Mouse (Mus musculus) mature B cell (primary cell): ENCODE data around the gene Vsnl1.

ENCODE experiments used
- in situ Hi-C: fragments of 300-500 bp; cut with MboI; formaldehyde crosslinking; loops from 2 replicates; pipeline ENCODE4 v1.14.3; 2019

The Vsnl1 gene

DNA sequence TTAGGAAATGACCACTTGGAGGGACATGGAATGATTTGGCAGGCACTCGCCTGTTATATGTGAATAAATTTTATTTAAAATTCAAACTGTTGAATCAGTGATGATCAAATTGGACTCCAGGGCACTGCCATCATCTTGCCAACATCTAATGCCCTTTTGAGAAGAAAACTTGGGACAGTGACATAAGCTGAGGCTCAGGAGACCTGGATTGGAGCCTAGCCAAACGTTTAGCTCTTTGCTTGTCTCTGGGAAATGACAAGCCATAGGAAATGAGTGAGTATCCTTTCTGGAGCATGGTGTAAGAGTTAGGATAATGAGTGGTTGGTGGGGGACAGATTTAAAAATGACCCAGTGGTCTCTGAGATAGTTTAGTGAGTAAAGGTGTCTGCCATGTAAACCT is 57.0 kb downstream of the Vsnl1 start:
- in situ Hi-C loops, result no loop called here

DNA sequence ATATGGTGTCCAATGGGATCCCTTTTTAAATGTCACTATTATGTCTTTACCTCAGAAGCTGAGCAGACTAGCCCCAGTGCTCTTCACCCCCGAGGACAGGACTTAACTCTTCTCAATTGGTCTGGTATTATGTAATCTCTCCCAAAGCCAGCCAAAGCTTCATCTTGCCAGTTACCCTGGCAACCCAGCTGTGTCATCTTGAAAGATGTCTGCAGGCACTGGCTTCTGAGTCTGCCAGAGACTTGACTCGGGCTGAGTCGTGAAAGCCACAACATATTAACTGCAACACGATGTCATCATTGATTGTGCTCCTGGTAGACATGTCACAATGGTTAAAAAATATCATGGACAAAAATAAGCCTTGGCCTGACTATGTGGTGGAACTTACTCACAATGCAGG is 66.4 kb downstream of the Vsnl1 start:
- in situ Hi-C loops, result no loop called here

DNA sequence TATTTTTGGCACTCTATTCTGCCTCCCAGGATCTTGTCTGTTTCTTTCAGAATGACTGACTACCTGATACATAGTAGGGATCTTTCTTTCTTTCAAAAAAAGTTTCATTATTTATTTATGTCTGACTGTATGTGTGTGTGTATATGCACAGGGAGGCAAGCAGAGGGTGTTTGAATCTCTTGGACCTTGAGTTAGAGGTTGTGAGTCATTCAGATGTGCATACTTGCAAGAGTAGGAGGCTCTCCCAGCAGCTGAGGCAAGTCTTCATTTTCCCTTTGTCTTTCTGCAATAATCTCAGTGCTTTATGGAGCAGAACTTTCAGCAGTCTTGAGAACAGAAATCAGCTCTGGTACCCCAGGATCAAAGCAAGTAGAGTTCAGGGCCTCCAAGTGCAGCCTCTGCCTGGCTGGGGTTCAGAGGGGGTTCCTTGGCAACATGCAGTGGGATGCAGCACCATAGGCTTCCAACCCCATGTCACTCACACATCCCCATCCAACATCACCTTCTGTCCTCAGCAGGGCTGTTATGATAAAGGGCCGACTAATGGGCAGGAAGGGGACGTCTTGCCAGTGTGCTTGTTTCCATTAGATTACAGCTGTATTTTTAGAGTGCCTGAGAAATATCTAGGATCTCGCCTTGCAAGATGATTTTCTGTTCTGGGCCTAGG is 69.2 kb downstream of the Vsnl1 start:
- in situ Hi-C loops, result no loop called here

DNA sequence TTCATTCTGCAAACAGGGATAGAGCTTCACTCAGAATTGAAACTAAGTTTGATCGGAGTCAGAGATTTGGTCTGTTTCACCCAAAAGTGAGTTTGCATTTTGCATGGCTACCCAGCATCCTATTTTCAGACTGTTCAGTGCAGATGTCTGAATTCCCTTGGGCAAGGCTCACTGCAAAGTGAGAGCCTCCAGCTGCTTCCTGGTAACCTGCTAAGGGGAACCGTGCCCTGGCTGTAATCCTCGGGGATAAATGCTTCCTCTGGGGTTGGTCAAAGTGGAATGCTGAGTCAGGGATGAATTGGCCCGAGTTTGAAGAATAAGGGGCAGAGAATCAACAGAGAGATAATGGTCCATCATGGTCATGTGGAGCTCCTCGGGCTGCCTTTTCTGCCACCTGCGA is 71.5 kb downstream of the Vsnl1 start:
- in situ Hi-C loops, result no loop called here

DNA sequence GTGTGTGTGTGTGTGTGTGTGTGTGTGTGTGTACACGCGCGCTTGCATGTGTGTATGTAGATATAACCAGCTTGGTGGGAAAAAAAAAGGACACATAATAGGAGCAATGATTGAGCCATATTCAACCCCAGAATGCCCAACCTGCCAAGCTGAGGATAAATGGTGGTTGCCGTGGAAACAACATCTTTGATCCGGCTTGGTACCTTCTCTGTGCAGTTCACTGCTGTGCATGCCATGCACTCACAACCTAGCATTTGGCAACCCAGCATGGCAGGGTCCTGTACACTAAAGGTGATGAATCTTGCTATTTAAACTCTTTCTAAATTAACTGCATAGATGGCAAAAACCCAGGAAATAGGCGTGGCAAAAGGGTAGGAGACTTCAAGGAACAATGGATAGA is 74.0 kb downstream of the Vsnl1 start:
- in situ Hi-C loops, result no loop called here

DNA sequence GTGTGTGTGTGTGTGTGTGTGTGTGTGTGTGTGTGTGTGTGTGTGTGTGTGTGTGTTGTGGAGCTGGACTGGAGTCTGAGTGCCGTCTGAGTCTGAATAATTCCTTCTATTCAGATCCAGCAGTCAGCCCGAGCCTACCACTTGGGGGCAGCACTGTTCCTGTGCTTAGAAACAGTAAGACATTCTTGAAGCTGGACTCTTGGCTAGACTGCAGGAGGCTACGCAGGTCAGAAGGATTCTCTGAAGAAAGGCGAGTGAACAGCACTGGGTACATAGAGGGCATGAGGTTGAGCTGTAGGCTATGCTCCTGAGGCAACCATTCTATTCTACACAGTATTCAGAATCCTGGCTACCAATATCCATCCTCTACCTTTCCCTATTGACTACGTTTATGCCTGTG is 85.5 kb downstream of the Vsnl1 start:
- in situ Hi-C loops, result no loop called here

DNA sequence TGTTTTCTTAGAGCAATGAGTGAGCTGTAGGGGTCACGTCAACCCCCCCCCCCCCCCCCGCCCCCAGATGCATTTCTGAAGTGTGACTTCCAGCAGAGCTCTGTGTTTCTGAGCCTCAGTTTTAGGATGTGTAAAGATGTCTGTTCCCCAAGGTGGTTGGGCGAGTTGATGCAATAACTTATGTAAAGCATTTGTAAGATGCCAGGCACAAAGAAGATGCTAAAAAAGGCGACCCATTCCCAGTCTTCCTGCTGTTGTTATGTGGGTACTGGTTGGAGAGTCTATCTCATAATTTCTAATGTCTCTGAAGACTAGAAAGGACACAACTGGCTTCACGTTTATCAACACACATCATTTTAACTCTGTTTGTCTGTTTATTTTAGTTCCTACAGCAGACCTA is 86.5 kb downstream of the Vsnl1 start:
- in situ Hi-C loops, result loop anchor here (25.0 kb wide), 1 partner anchor 787 kb away; no protein-coding TSS in a partner anchor

DNA sequence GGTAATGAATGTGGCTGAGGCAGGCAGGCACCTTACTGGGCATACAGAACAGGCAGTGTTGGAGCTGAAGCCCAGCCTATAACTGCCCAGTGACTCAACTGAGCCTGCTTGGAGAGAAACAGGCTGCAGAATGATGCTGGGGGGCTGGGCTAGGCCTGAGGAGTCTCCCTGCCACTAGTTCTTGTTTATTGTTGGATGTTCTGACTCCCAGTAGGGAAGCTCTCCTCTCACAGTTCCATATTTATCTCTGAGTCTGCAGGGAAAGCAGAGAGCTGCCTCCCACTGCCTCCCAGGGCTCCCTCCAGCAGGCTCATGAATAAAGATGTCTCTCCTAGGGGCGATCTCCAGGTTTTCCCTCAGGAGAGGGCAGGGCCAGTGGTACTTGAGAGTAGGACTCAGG is 88.0 kb downstream of the Vsnl1 start:
- in situ Hi-C loops, result loop anchor here (25.0 kb wide), 1 partner anchor 789 kb away; no protein-coding TSS in a partner anchor

DNA sequence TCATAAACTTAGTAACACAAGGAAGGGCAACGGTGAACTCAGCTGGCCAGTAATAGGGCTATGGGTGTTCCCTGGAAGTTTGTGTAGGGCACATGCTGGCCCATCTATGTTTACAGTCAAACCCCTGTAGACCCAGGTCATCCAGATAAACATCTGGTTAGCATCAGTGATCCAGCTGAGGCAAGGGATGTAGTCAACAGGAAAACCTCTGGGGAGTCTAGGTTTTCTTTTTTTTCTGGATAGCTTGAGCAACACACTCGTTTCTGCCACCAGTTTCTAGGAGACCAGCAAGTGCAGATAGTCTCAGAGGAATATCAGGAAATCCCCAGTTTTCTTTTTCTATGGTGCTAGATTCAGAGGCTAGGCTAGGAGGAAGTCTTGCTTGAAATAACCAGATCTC is 90.5 kb downstream of the Vsnl1 start:
- in situ Hi-C loops, result loop anchor here (25.0 kb wide), 1 partner anchor 791 kb away; no protein-coding TSS in a partner anchor

DNA sequence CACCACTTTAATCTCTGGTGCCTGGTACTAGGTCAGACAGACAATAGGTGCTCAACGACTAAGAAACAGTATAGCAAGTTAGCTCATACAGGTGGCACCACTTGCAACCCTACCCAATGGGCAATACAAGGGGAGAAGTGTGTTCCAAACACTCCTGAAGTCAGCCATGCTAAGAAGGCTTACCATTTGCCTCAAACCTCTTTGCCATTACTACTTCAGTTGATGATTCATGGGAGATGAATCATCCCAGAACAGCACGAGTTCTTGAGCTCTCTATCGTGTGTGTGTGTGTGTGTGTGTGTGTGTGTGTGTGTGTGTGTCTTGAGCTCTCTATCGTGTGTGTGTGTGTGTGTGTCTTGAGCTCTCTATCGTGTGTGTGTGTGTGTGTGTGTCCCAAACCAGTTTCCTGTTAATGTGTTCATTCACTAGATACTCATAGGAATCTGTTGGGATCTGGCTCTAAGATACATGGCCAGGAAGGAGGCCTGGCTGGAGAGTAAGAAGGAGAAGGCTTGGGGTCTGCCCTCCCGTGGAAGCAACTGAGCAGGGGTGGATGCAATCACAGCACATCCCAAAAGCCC is 94.3 kb downstream of the Vsnl1 start:
- in situ Hi-C loops, result loop anchor here (25.0 kb wide), 1 partner anchor 795 kb away; no protein-coding TSS in a partner anchor

DNA sequence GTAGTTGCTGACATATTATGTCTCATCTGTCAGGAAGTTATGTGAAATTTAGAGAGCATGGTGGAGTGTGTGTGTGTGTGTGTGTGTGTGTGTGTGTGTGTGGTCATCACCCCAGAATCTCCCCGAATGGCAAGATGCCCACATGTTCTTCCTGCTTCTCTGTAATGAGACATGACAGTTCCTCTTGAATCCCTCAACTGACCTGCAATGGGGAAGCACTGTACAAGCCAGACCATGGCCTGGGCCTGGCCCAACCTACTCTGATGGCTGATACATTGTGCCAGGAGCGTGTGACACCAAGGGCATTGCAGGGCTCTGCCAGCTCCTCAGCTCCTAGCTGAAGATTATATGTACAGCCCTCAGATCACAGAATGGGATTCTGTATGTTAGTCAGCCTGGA is 98.2 kb downstream of the Vsnl1 start:
- in situ Hi-C loops, result loop anchor here (25.0 kb wide), 1 partner anchor 799 kb away; no protein-coding TSS in a partner anchor

DNA sequence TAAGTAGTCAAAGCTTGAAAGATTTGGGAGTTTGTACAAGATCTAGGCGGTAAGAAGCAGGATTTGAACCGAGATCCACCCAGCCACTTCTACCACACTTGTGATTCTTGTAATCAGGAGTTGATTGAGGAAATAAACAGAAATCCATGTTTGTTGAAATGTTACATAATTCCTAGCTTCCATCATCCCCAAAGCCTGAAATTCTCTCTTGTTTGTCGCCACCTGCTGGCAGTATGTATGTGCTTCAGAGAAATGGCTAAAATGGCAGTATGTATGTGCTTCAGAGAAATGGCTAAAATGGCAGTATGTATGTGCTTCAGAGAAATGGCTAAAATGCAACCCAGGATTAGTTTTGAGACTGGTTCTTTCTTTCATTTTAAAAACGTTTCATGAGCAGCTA is 99.6 kb downstream of the Vsnl1 start:
- in situ Hi-C loops, result loop anchor here (25.0 kb wide), 1 partner anchor 800 kb away; no protein-coding TSS in a partner anchor

DNA sequence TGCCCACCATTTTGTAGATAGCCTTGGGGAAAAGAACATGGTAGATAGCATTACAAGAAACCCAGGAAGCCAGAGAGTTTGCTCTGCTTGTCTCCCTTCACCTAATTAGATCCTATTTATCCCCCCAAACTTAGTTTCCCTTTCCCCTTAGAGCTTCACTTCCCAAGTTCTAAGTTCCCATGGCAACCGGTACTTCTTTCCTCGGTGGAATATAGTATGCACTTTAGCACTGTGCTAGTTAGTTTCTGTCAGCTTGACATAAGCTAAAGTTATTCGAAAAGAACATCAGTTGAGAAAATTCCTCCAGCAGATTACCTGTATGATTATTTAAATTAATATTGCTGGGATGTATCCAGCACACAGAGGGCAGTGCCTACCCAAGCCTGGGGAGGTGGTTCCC is 109.9 kb downstream of the Vsnl1 start:
- in situ Hi-C loops, result loop anchor here (10.0 to 25.0 kb wide), 2 partner anchors 132 to 811 kb away; no protein-coding TSS in a partner anchor

DNA sequence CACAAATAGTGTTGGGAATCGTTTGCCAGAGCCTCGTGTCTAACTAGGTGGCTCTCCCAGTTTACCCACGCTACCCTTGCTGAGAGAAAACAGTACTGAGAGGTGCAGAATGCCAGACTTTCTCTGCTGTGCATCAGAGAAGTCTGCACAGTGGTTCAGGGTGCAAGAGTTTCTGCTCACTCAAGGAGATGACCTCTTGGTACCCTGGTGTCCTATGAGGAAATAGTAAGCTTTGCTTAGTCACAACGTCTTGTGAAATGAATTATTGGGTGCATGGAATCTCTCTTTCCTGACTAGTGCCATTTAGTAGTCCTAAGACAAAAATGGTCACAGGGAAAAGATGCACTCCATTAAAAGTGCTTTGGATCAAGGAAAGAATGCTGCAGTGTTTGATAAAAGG is 111.9 kb downstream of the Vsnl1 start:
- in situ Hi-C loops, result loop anchor here (10.0 kb wide), 1 partner anchor 130 kb away; no protein-coding TSS in a partner anchor

DNA sequence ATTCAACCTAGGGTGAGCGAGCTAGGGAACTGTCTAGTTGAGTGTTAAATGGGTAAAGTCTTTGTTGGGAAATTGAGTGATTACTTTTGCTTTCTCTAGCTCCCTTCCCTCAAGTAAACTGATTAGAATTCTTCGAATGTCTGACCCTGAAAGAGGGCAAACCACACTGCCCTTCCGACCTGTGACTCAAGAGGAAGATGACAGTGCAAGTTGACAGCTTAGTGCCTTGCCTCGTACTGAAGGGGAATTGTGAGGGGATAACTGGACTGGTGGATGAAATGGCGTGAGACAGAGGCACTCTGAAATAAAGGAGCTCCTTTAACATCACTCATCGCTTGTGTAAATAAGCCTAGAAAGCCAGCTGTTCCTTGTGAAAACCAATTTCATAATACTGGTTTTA is 118.7 kb downstream of the Vsnl1 start:
- in situ Hi-C loops, result no loop called here

DNA sequence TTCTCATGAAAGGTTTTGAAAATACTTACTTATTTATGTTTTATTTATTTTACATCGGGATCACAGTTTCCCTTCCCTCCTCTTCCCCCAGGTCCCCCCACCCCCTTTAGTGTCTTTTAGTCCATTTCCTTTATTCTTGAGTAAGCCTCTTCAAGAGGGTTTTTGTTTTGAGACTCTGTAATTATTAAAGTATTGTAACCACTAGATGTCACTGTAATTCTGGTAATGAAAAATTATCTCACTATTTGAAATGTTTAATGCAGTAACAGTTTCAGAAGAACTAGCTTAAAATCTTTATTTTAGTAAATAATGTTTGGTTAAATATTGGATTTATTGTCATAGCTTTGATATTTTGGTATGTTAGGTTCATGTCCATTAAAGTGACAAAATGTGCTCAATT is 122.6 kb downstream of the Vsnl1 start:
- in situ Hi-C loops, result no loop called here

DNA sequence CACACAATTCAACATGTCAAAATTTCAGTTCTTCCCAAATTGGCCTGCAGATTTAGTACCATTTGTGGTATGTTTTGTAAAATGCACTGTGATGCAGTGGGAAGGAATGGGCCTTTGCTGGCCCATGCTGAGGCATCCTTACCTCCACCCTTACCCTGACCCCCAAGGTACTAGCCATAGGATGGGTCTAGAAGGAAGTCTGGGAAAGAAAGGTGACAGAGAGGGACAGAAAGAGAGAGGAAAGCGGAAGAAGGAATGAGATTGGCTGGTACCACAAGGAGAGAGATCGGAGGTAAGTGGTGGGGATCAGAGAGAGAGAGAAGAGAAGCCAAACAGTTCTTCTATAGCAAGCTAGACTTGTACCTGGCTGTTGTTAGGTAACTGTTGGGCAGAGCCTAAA is 125.3 kb downstream of the Vsnl1 start:
- in situ Hi-C loops, result no loop called here

DNA sequence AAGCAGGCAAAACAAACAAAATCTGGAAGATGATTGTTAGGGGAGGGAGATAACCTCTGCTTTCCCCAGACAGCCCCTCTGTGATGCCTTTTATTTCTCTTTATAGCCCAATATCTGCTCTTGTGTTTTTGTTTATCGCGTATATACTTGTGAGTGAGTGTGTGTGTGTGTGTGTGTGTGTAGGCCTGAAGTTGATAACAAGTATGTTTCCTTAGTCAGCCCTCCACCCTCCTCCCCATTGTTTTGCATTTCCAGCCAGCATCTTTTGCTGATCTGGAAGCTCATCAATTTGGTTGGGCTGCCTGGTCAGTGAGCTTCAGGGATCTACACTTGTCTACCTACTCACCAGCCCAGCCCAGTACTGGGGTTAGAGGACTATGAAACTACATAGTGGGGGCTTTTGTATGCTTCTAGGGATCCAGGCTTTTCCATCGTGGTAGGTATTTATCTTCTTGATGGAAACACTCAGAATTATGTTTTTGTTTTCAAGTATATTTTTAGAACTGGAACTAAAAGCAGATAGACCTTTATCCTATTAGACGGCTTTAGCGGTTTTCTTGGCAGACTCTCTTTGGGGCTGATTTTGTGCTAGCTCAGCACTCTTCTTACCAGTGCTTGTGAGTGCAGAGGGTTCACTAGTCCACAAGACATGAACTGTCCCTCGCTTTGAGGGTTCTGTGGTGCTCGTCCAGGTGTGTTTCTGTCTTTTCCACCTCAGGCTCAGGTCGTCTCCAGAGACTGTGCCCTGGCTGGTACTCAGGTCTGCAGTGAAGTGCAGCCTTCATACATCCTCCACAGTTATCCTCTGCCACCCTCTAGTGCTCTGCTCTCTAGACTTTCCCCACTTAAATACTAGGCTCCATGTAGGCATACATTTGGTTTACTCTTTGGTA is 129.4 kb downstream of the Vsnl1 start:
- in situ Hi-C loops, result no loop called here

DNA sequence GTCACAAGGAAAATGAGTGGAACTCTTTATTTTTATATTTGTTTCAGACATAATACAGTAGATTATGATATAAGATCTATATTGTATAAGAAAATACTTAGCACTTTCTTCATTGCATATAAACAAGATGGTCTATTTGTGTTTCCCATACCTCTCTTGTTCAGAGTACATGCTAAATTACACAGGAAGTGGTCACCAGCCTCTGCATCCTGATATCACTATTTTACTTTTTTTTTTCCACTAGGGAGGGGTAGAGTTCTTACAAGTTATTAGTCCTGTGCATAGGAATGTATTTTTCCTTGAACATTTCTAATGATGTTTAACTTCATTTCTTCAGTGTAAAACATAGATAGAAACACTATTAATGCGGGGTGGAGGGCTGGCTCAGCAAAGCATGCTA is 135.6 kb downstream of the Vsnl1 start:
- in situ Hi-C loops, result no loop called here

DNA sequence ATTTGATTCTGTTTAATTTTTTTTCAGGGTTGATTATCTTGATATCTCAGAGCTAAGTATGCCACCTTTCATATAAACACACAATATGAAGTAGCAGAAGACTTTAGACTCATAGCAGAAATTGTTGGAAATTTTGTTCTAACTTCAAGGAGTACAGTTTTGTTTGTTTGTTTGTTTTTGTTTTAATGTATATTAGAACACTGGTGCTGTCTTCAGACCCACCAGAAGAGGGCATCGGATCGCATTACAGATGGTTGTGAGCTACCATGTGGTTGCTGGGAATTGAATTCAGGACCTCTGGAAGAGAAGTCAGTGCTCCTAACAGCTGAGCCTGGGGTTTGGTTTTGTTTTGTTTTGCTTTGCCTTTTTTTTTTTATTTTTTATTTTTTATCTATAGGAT is 150.0 kb downstream of the Vsnl1 start:
- in situ Hi-C loops, result no loop called here

DNA sequence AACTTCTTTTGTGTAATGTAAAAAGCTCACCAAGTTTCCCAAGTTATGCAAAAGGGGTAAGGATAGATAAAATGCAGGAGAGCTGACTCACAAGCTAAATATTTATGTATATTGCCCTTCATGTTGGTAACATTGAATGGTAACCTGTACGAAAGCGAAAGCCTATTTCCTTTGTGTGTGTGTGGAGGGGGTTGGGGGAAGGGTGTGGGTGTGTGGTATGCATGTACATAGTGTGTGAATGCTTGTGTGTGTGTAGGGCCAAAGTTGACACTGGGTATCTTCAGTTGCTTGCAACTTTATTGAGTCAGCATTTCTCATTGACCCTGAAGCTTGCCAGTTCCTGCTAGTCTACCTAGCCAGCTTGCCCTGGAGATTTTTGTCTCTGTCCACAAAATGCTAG is 154.8 kb downstream of the Vsnl1 start:
- in situ Hi-C loops, result no loop called here

DNA sequence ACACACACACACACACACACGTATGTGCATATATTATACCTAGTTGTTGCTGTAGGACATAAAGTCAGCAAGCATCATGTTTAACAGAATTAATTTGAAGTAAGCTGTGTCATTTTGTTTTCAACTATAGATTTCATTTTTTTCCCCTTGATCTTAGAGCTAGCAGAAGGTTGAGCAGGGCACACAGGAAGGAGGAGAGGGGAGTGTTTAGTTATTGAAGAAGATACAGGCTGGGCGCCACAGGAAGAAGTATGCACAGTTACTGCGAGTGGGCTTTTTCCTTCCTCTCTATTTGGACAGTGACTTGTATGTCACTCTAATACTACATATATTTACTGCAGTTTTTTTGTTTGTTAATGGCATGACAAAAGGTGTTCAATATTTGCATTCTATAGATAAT is 156.5 kb downstream of the Vsnl1 start:
- in situ Hi-C loops, result no loop called here

DNA sequence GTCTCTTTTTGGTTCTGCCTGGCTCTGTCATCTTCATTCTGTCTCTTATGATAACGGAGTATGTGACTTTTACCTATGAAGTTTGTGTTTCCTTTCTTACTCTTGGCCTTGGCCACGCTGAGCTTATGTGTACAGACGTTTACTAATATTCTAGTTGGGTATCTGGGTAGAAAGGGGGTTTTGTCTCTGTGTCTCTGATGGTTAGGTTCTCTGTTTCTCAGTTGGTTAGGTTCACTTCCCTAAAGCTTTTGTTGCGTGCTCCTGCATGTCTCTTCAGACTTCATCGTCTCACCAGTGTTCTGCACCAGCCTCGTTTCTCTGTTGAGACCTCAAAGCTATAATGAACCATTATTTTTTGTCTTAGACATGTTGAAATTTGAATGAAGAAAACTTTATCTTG is 159.2 kb downstream of the Vsnl1 start:
- in situ Hi-C loops, result no loop called here
